Mouse (Mus musculus) lung, postnatal 10 days (tissue): ENCODE measurements around the gene Nox3.

Experiments used
- DNase-seq: peaks from one replicate; pipeline ENCODE4 v3.0.0; 2021

Gene Nox3

DNA sequence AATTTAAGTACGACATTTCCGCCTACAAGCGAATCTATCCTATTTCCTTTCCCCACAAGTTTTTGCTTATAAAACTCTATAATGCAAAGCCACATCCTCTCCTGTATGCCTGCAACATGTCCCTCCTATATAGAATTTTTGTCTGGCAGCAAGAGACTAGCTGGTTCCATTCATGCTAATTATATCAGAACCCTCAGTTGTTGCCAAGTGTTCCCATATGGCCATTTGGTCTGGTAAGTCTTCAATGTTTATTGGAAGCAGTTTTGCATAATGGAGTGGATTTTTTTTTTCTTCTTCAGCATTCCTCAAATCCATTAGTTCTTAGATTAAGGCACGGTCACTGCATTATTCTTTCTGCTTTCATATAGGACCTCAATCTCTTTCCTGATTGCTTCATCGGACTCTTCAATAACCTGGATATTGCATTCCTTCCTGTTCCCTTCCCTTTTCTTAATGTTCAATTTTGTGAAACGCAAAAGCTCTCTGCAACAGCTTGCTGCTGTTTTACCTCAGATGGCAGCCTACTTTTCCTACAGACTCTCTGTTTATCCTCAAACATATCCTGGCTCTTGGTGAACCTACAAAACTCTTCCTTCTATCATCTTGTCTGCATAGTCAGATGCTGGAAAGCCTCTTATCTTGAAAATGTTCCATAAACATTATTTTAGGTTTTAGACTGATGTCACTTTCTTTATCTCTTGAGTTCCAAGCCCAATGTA is 92.9 kb downstream of the Nox3 start:
- no peak for DNase-seq

DNA sequence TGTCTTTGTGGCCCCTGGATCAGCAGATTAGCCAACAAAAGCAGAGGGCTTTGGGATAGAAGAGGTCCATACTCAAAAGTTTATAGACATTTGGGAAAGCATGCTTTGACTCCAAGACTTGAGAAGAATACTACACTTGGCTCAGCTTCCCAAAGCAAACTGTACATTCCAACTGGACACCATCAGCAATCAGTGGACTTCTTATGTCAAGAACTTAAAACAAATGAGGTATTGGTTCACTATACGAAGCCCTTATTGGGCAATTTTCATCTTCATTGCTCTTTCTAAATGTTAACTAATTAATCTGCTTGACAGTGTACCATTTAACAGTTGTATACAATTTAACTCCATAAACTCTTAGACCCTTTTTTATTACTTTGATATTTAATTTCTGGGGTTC is 97.7 kb downstream of the Nox3 start:
- DNase-seq = no peak

- no peak for DNase-seq
Measured at GRCm38 (mm10) chr17:3597866-3598265, 98.2 kb downstream of the Nox3 start.

DNA sequence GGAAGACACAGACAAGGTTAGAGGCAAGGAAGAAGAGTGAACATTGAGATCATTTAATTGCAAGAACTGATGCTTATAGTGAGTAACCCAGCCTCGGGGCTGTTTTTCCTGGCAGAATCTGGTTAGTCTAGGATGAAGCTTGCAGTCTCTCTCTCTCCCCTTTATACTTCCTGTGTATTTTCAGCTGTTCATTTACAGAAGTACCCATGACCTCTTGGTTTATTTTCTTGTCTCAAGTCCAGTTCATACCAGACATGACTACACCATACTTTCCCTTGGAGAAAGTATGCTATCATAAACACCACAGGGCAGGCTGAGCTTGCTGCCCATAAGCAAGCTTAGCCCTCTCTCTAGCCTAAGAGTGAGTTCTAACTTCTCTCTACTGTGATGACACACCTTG is 98.9 kb downstream of the Nox3 start:
- peak; percentile 9 for DNase-seq
